Mouse (Mus musculus) MEL (cell line): ENCODE measurements around the gene Myo3b. TPM values are rescaled to one million over a fixed set of nuclear protein-coding genes. Genes with fewer than 3 reads are reported as not detected.
"Not testable (repeated sequence)": the region's sequence is repeated elsewhere in the genome, so short reads cannot be mapped to it uniquely, and the experiment has no call there.

Source experiments
- DNase-seq: peaks from one replicate; pipeline ENCODE4 v3.0.0; 2011; ENCODE audit warnings: low read depth, low spot score
- H3K27ac ChIP-seq: 2 replicates; pipeline ENCODE4 v1.5.1; 2012; ENCODE audit warnings: low read depth, mild to moderate bottlenecking, control low read depth, low read length, moderate library complexity; ENCODE audit not compliant: control insufficient read depth
- H3K27me3 ChIP-seq, 2 experiments: fragments of 150-350 bp in 1 of 2; sonication (generic) in 1 of 2; 2 replicates each; pipeline ENCODE4 v1.6.1; 2012; ENCODE audit warnings: low read length in 2 of 2, mild to moderate bottlenecking in 2 of 2, improper control_type of control experiment in 1 of 2, moderate library complexity in 1 of 2; ENCODE audit not compliant: insufficient read depth in 2 of 2, control insufficient read depth in 1 of 2
- H3K36me3 ChIP-seq, 2 experiments: 2 replicates each; pipeline ENCODE4 v1.6.1; 2012 to 2014; ENCODE audit warnings: low read length in 2 of 2, improper control_type of control experiment in 1 of 2, inconsistent platforms in 1 of 2, mild to moderate bottlenecking in 1 of 2; ENCODE audit not compliant: insufficient read depth in 2 of 2, control insufficient read depth in 1 of 2
- H3K4me1 ChIP-seq, 2 experiments: fragments of 150-350 bp in 1 of 2; sonication (generic) in 1 of 2; 2 replicates each; pipeline ENCODE4 v1.6.1; 2012; ENCODE audit warnings: low read length in 2 of 2, improper control_type of control experiment in 1 of 2, mild to moderate bottlenecking in 1 of 2; ENCODE audit not compliant: insufficient read depth in 2 of 2, control insufficient read depth in 1 of 2
- H3K4me3 ChIP-seq, 2 experiments: fragments of 150-350 bp in 1 of 2; sonication (generic) in 1 of 2; 2 replicates each; pipeline ENCODE4 v1.5.1; 2012; ENCODE audit warnings: low read depth in 2 of 2, low read length in 2 of 2, mild to moderate bottlenecking in 2 of 2, moderate library complexity in 2 of 2, control low read depth in 1 of 2, improper control_type of control experiment in 1 of 2; ENCODE audit not compliant: control insufficient read depth in 1 of 2, insufficient read depth in 1 of 2
- H3K79me2 ChIP-seq: 2 replicates; pipeline ENCODE4 v1.6.1; 2012; ENCODE audit warnings: mild to moderate bottlenecking, low read length, moderate library complexity; ENCODE audit not compliant: control insufficient read depth, poor library complexity, insufficient read depth
- H3K9ac ChIP-seq: 2 replicates; pipeline ENCODE4 v1.6.1; 2012; ENCODE audit warnings: low read depth, mild to moderate bottlenecking, control low read depth, low read length, moderate library complexity; ENCODE audit not compliant: control insufficient read depth, poor library complexity, severe bottlenecking
- H3K9me3 ChIP-seq: fragments of 150-350 bp; sonication (generic); replicated peaks from 2 replicates; pipeline ENCODE4 v1.6.1; 2012; ENCODE audit warnings: mild to moderate bottlenecking, low read length, improper control_type of control experiment, moderate library complexity; ENCODE audit not compliant: insufficient read depth
- CHD2 ChIP-seq: IDR thresholded peaks from 2 replicates; pipeline ENCODE4 v1.6.1; 2011; ENCODE audit warnings: low read length, improper control_type of control experiment
- CTCF ChIP-seq, 3 experiments: IDR thresholded peaks in 2 of 3; conservative IDR thresholded peaks in 1 of 3; 2 replicates each; pipeline ENCODE4 v1.5.1; 2011 to 2012; ENCODE audit warnings: low read length in 3 of 3, low read depth in 2 of 3, mild to moderate bottlenecking in 2 of 3, improper control_type of control experiment in 1 of 3, inconsistent platforms in 1 of 3, mixed read lengths in 1 of 3, moderate library complexity in 1 of 3; ENCODE audit not compliant: control insufficient read depth in 1 of 3, insufficient read depth in 1 of 3, poor library complexity in 1 of 3, severe bottlenecking in 1 of 3
- E2F4 ChIP-seq: IDR thresholded peaks from 2 replicates; pipeline ENCODE4 v1.6.1; 2011; ENCODE audit warnings: low read depth, low read length, improper control_type of control experiment, borderline replicate concordance
- ETS1 ChIP-seq: IDR thresholded peaks from 2 replicates; pipeline ENCODE4 v1.6.1; 2012; ENCODE audit warnings: low read depth, mild to moderate bottlenecking, inconsistent platforms, low read length, improper control_type of control experiment, moderate library complexity
- GATA1 ChIP-seq: IDR thresholded peaks from 2 replicates; pipeline ENCODE4 v1.6.1; 2011; ENCODE audit warnings: low read depth, low read length, improper control_type of control experiment
- HCFC1 ChIP-seq: IDR thresholded peaks from 2 replicates; pipeline ENCODE4 v1.6.1; 2012; ENCODE audit warnings: low read depth, mild to moderate bottlenecking, inconsistent platforms, low read length, improper control_type of control experiment, moderate library complexity
- MAFK ChIP-seq: IDR thresholded peaks from 2 replicates; pipeline ENCODE4 v1.6.1; 2011; ENCODE audit warnings: low read depth, mild to moderate bottlenecking, low read length, improper control_type of control experiment, borderline replicate concordance
- MEF2A ChIP-seq: IDR thresholded peaks from 2 replicates; pipeline ENCODE4 v1.6.1; 2014; ENCODE audit warnings: low read depth, mild to moderate bottlenecking, inconsistent platforms, low read length, improper control_type of control experiment; ENCODE audit not compliant: poor library complexity, insufficient replicate concordance, severe bottlenecking; ENCODE audit errors: extremely low read depth
- MXI1 ChIP-seq: IDR thresholded peaks from 2 replicates; pipeline ENCODE4 v1.6.1; 2011; ENCODE audit warnings: mild to moderate bottlenecking, low read depth, low read length, improper control_type of control experiment
- MYC ChIP-seq: IDR thresholded peaks from 2 replicates; pipeline ENCODE4 v1.6.1; 2011; ENCODE audit warnings: low read depth, mild to moderate bottlenecking, low read length, improper control_type of control experiment, moderate library complexity
- NRF1 ChIP-seq: IDR thresholded peaks from 2 replicates; pipeline ENCODE4 v1.6.1; 2014; ENCODE audit warnings: low read depth, mild to moderate bottlenecking, inconsistent platforms, low read length, improper control_type of control experiment, moderate library complexity; ENCODE audit not compliant: poor library complexity, insufficient read depth, severe bottlenecking
- RAD21 ChIP-seq: IDR thresholded peaks from 2 replicates; pipeline ENCODE4 v1.6.1; 2011; ENCODE audit warnings: mild to moderate bottlenecking, low read depth, low read length, improper control_type of control experiment
- RCOR1 ChIP-seq: IDR thresholded peaks from 2 replicates; pipeline ENCODE4 v1.6.1; 2012; ENCODE audit warnings: low read depth, mild to moderate bottlenecking, inconsistent platforms, low read length, improper control_type of control experiment
- SIN3A ChIP-seq: IDR thresholded peaks from 2 replicates; pipeline ENCODE4 v1.6.1; 2012; ENCODE audit warnings: low read length, improper control_type of control experiment, inconsistent platforms
- SMC3 ChIP-seq: IDR thresholded peaks from 2 replicates; pipeline ENCODE4 v1.6.1; 2011; ENCODE audit warnings: low read depth, low read length, improper control_type of control experiment
- TAL1 ChIP-seq: IDR thresholded peaks from 2 replicates; pipeline ENCODE4 v1.6.1; 2012; ENCODE audit warnings: mild to moderate bottlenecking, inconsistent platforms, low read length, moderate library complexity, mixed read lengths
- USF1 ChIP-seq: IDR thresholded peaks from 2 replicates; pipeline ENCODE4 v1.6.1; 2014; ENCODE audit warnings: low read depth, mild to moderate bottlenecking, inconsistent platforms, low read length, improper control_type of control experiment, moderate library complexity
- USF2 ChIP-seq, 2 experiments: IDR thresholded peaks; 2 replicates each; pipeline ENCODE4 v1.6.1; 2011 to 2012; ENCODE audit warnings: improper control_type of control experiment in 2 of 2, low read length in 2 of 2, borderline replicate concordance in 1 of 2, inconsistent platforms in 1 of 2, low read depth in 1 of 2, mild to moderate bottlenecking in 1 of 2; ENCODE audit not compliant: insufficient read depth in 1 of 2
- ZC3H11A ChIP-seq: IDR thresholded peaks from 2 replicates; pipeline ENCODE4 v1.6.1; 2012; ENCODE audit warnings: low read depth, mild to moderate bottlenecking, inconsistent platforms, low read length, improper control_type of control experiment
- ZKSCAN1 ChIP-seq: IDR thresholded peaks from 2 replicates; pipeline ENCODE4 v1.6.1; 2012; ENCODE audit warnings: low read depth, mild to moderate bottlenecking, inconsistent platforms, low read length, improper control_type of control experiment, moderate library complexity
- ZMIZ1 ChIP-seq: IDR thresholded peaks from 2 replicates; pipeline ENCODE4 v1.6.1; 2012; ENCODE audit warnings: low read depth, mild to moderate bottlenecking, inconsistent platforms, low read length, improper control_type of control experiment, moderate library complexity
- ZNF384 ChIP-seq: IDR thresholded peaks from 2 replicates; pipeline ENCODE4 v1.6.1; 2012; ENCODE audit warnings: low read depth, mild to moderate bottlenecking, inconsistent platforms, low read length, improper control_type of control experiment
- polyA plus RNA-seq, 2 experiments: library from polyadenylated mRNA; stranded (reverse) in 1 of 2; unstranded in 1 of 2; fragments of >175 nt in 1 of 2; fragments of >200 nt in 1 of 2; gene quantifications; 2 replicates each; pipeline versions ENCODE4 v1.2.1 to v1.2.4; 2012; ENCODE audit warnings: low replicate concordance in 2 of 2, low read depth in 1 of 2; ENCODE audit not compliant: insufficient read length in 2 of 2, insufficient read depth in 1 of 2, missing spikeins in 1 of 2
- total RNA-seq: library from RNA; depleted of rRNA; stranded (reverse); fragments of 300-350 nt; gene quantifications from 2 replicates; pipeline ENCODE4 v1.2.3, GENCODE M21; 2012

Myo3b gene
- total and polyA plus RNA-seq, 3 experiments: not detected

GRCm38 (mm10) chr2:70226679-70227078, 187.8 kb downstream of the Myo3b start:
- Histone ChIP-seq H3K9me3 (no peaks in the 10 kb centered on the region), H3K27ac (no peak overlapping the region)
- TF ChIP-seq NRF1: no peak
- TF ChIP-seq CTCF (IDR thresholded peaks at IDR 0.05 in 2 of 3, conservative IDR thresholded peaks at IDR 0.05 in 1 of 3; ENCODE audit: control insufficient read depth in 1 of 3, insufficient read depth in 1 of 3, low read depth in 2 of 3, low read length in 3 of 3, poor library complexity in 1 of 3, severe bottlenecking in 1 of 3): peak; percentile 5 to 69 (median 55); a peak in 4 of 6 replicates
- no peak for TF ChIP-seq MXI1
- TF ChIP-seq ZC3H11A: peak; percentile 37
- no peak for TF ChIP-seq CHD2
- TF ChIP-seq SMC3: peak; percentile 70
- peak; percentile 70 for TF ChIP-seq RAD21
- TF ChIP-seq, all 39 proteins: peak for 4
- Histone ChIP-seq H3K9ac (no peak overlapping the region), H3K36me3 (no peaks in the 10 kb centered on the region), H3K27me3 (no peaks in the 10 kb centered on the region), H3K4me3 (no peak overlapping the region), H3K79me2 (no peaks in the 10 kb centered on the region), H3K4me1 (no peaks in the 10 kb centered on the region)
- peak; percentile 35 for DNase-seq

DNA sequence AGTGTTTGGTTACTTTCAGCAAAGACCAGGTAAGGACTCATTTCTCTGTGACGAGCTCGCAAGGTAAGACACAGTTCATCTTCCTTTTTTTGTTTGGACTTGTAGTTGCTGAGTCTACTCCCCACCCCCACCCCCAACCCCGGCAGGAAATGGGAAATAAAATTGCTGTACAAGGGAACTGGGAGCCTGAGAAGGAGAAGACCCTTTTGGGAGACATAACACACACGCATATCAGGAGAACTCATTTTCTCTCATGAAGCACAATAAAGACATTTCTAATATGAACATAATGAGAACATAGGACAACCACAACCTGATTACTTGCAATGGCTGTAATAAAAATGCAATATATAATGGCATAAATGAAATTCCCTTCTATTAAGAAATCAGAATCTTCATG, 195.5 kb downstream of the Myo3b start:
- not testable (repeated sequence) for H3K9ac ChIP-seq, DNase-seq, H3K36me3 ChIP-seq, H3K4me1 ChIP-seq, H3K79me2 ChIP-seq, H3K27ac ChIP-seq, H3K4me3 ChIP-seq, H3K27me3 ChIP-seq, H3K9me3 ChIP-seq

DNA sequence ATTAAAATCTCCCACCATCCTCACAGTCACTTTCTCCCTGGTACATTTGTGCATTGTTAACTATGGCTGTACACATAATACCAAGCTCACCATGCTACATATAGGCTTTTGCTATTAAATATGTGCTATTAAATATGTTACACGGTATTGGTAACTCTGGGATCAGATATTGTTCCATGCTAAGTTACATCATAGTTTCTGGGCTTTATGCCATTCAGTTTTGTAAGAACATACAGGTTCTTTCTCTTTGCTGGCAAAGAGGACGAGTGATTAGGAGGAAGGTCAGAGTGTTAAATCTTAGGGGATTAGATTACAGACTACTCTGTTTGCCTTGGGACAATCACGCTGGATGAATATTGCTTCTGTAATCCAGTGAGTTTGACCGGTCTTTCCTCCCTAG, 207.1 kb downstream of the Myo3b start:
- Histone ChIP-seq H3K36me3 (no peaks in the 10 kb centered on the region), H3K4me1 (no peaks in the 10 kb centered on the region), H3K9me3 (no peaks in the 10 kb centered on the region), H3K4me3 (no peak overlapping the region), H3K27me3 (no peaks in the 10 kb centered on the region), H3K27ac (no peak overlapping the region), H3K9ac (no peak overlapping the region), H3K79me2 (no peaks in the 10 kb centered on the region)
- DNase-seq: no peak
- TF ChIP-seq SIN3A: no peak
- no peak for TF ChIP-seq TAL1
- no peak for TF ChIP-seq MEF2A
- no peak for TF ChIP-seq HCFC1
- no peak for TF ChIP-seq RCOR1
- no peak for TF ChIP-seq SMC3
- TF ChIP-seq CTCF (IDR thresholded peaks at IDR 0.05 in 2 of 3, conservative IDR thresholded peaks at IDR 0.05 in 1 of 3; ENCODE audit: control insufficient read depth in 1 of 3, insufficient read depth in 1 of 3, low read depth in 2 of 3, low read length in 3 of 3, poor library complexity in 1 of 3, severe bottlenecking in 1 of 3): no peak
- TF ChIP-seq NRF1: no peak
- no peak for TF ChIP-seq ZNF384
- no peak for TF ChIP-seq USF1
- no peak for TF ChIP-seq ETS1
- TF ChIP-seq GATA1: no peak
- no peak for TF ChIP-seq MAFK
- no peak for TF ChIP-seq E2F4
- no peak for TF ChIP-seq ZMIZ1
- no peak for TF ChIP-seq ZKSCAN1
- no peak for TF ChIP-seq MYC
- no peak for TF ChIP-seq USF2 (IDR thresholded peaks at IDR 0.05; ENCODE audit: borderline replicate concordance in 1 of 2, insufficient read depth in 1 of 2, low read depth in 1 of 2, low read length in 2 of 2)
- TF ChIP-seq CHD2: no peak
